Mouse (Mus musculus) v-Abl transformed pro-B cells (cell line): ENCODE data around the gene Fcgrt.

Experiments used
- in situ Hi-C, 2 experiments: fragments of 400-800 bp; cut with MboI; formaldehyde crosslinking; loops; one replicate each; pipeline ENCODE4 v1.15.1; 2025; ENCODE audit not compliant: unreplicated experiment in 2 of 2

The Fcgrt gene

GRCm38 (mm10) chr7:45046853-45047350 is 56.7 kb downstream of the Fcgrt start:
- in situ Hi-C loops: no loop called here

- in situ Hi-C loops: no loop called here
Measured at GRCm38 (mm10) chr7:45045741-45046140, 57.9 kb downstream of the Fcgrt start.

GRCm38 (mm10) chr7:45043307-45043706 is 60.3 kb downstream of the Fcgrt start:
- in situ Hi-C loops: no loop called here
